In the genomic region with DNA sequence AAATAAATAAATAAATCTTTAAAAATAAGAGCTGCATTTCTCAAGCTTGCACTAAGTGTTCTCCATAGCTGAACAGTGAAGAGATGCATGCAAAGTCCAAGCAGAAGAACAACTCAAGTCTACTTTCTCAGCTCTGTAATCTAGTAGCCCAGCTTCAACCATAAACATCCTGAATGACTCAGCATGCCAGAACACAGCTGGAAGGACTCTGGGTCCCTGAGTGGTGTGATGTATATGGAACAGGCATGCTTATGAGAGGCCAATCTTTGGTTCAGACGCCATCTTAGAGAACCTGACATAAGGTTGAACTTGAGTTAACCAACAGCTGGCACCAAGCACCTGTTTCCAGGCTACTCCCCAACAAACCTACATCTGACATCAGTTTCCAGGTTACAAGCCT, we compare ENCODE assay signal across 23 mouse cellular contexts. TPM values are rescaled to one million over a fixed set of nuclear protein-coding genes. Genes with fewer than 3 reads are reported as not detected.
A peak's percentile ranks its signal among the peaks of the same experiment; 100 is the strongest.
DNase-seq lines count a peak whose midpoint lies in the region; ATAC-seq and TF ChIP-seq lines count a peak whose summit lies in the region.
"Had no signal": no experiment of that assay in that cellular context is flagged by ENCODE, and none has a peak within 500 bp of the region (broad histone marks: within the 10 kb centered on the region; RNA-seq: fewer than 3 reads in every experiment).

No protein-coding gene starts in this region.

- intact Hi-C loops in gastrocnemius, adult 2 months (cut with DNase I): no loop called here

- no peak for TF ChIP-seq CTCF in lung, embryonic 14.5 days (IDR thresholded peaks at IDR 0.05; ENCODE audit: low read depth)
- no peak for TF ChIP-seq CTCF in gastrocnemius, adult 2 months (IDR thresholded peaks at IDR 0.05)

- no peak overlapping the region for H3K4me2 ChIP-seq in lung, embryonic 14.5 days
- no peak overlapping the region for H3K4me2 ChIP-seq in liver, embryonic 11.5 days
- H3K4me2 ChIP-seq: embryonic facial prominence, embryonic 13.5 days; forebrain, embryonic 15.5 days; hindbrain, embryonic 15.5 days had no signal

- no peak overlapping the region for H3K9ac ChIP-seq in lung, embryonic 14.5 days
- no peak overlapping the region for H3K9ac ChIP-seq in liver, embryonic 11.5 days (ENCODE audit: low read depth, low read length)
- H3K9ac ChIP-seq: embryonic facial prominence, embryonic 13.5 days; forebrain, embryonic 15.5 days; hindbrain, embryonic 15.5 days had no signal

- H3K9me3 ChIP-seq in lung, embryonic 14.5 days (ENCODE audit: low read depth, low read length): no peaks in the 10 kb centered on the region
- no peaks in the 10 kb centered on the region for H3K9me3 ChIP-seq in liver, embryonic 11.5 days (ENCODE audit: control insufficient read depth, low read length)
- H3K9me3 ChIP-seq: embryonic facial prominence, embryonic 13.5 days; forebrain, embryonic 15.5 days; hindbrain, embryonic 15.5 days; midbrain, embryonic 10.5 days had no signal

- no peaks in the 10 kb centered on the region for H3K4me1 ChIP-seq in lung, embryonic 14.5 days (ENCODE audit: insufficient read depth)
- H3K4me1 ChIP-seq in liver, embryonic 11.5 days (replicated peaks; ENCODE audit: control insufficient read depth, insufficient read depth, low read length): no peaks in the 10 kb centered on the region
- H3K4me1 ChIP-seq: embryonic facial prominence, embryonic 13.5 days; forebrain, embryonic 15.5 days; hindbrain, embryonic 15.5 days; midbrain, embryonic 10.5 days had no signal

- no peak overlapping the region for H3K4me3 ChIP-seq in lung, embryonic 14.5 days (ENCODE audit: low read depth, low read length)
- H3K4me3 ChIP-seq in liver, embryonic 11.5 days (ENCODE audit: low read depth, low read length): no peak overlapping the region
- no peak overlapping the region for H3K4me3 ChIP-seq in gastrocnemius, adult 2 months
- H3K4me3 ChIP-seq: embryonic facial prominence, embryonic 13.5 days; forebrain, embryonic 15.5 days; hindbrain, embryonic 15.5 days; midbrain, embryonic 10.5 days had no signal

- no peaks in the 10 kb centered on the region for H3K36me3 ChIP-seq in lung, embryonic 14.5 days (ENCODE audit: insufficient read depth)
- no peaks in the 10 kb centered on the region for H3K36me3 ChIP-seq in liver, embryonic 11.5 days (ENCODE audit: control insufficient read depth, insufficient read depth, low read length)
- H3K36me3 ChIP-seq: embryonic facial prominence, embryonic 13.5 days; forebrain, embryonic 15.5 days; hindbrain, embryonic 15.5 days; midbrain, embryonic 10.5 days had no signal

- 39% methylated on average over 1 of the region's 1 CpGs for WGBS in lung, embryonic 14.5 days
- 29% methylated on average over 1 of the region's 1 CpGs for WGBS in liver, embryonic 11.5 days

- ATAC-seq in lung, embryonic 14.5 days (ENCODE audit: insufficient read depth): no peak; the same call in 1 of the 2 replicates
- ATAC-seq in liver, embryonic 11.5 days (replicated peaks; ENCODE audit: low FRiP score): peak; percentile 75
- peak; percentile 56 for ATAC-seq in megakaryocyte-erythroid progenitor cell, adult 5-6 weeks (replicated peaks; ENCODE audit: low FRiP score, low TSS enrichment, poor library complexity, severe bottlenecking)
- ATAC-seq: activated CD4-positive, CD25-positive, alpha-beta regulatory T cell, adult 4 months; forebrain, embryonic 15.5 days had no signal

- no peaks in the 10 kb centered on the region for H3K27me3 ChIP-seq in lung, embryonic 14.5 days (ENCODE audit: insufficient read depth, low read length)
- no peaks in the 10 kb centered on the region for H3K27me3 ChIP-seq in liver, embryonic 11.5 days (replicated peaks; ENCODE audit: control insufficient read depth, insufficient read depth, low read length)
- H3K27me3 ChIP-seq: embryonic facial prominence, embryonic 13.5 days; forebrain, embryonic 15.5 days; hindbrain, embryonic 15.5 days had no signal

- DNase-seq in lung, embryonic 14.5 days: peak; percentile 22
- DNase-seq in lung, postnatal 10 days: no peak
- DNase-seq in NIH3T3 (ENCODE audit: low read depth): peak; percentile 40
- DNase-seq in liver, embryonic 11.5 days (ENCODE audit: low spot score): no peak
- no peak for DNase-seq in gastrocnemius, adult 2 months
- DNase-seq in gastrocnemius, postnatal 4 days (ENCODE audit: low spot score in 2 of 2): no peak
- DNase-seq: adrenal gland, postnatal 14 days; cerebellum, adult 11 months; cerebellum, postnatal 10 days; gastrocnemius, postnatal 36 days; heart, postnatal 36 days; kidney, adult 11 months; layer of hippocampus, postnatal 36 days; retina, postnatal 1 day; right cerebral cortex, postnatal 4 days; thymus, postnatal 25 days had no signal

- no peak overlapping the region for H3K27ac ChIP-seq in lung, embryonic 14.5 days (ENCODE audit: low read depth)
- no peak overlapping the region for H3K27ac ChIP-seq in liver, embryonic 11.5 days (ENCODE audit: low read depth, low read length)
- H3K27ac ChIP-seq in gastrocnemius, adult 2 months: no peak overlapping the region
- H3K27ac ChIP-seq: embryonic facial prominence, embryonic 13.5 days; forebrain, embryonic 15.5 days; hindbrain, embryonic 15.5 days; kidney, postnatal 0 days; midbrain, embryonic 10.5 days had no signal

RNA-seq across cellular contexts. Expression of a gene that starts 58.4 kb away (rescaled TPM):
- polyA plus RNA-seq in lung, embryonic 14.5 days (2014; fragmentation: Nextera tagmentation; extraction: Ambion mirVana): 76.3 and 78.6 TPM in 2 replicates
- polyA plus RNA-seq in liver, embryonic 11.5 days (2014; fragmentation: Nextera tagmentation; extraction: Ambion mirVana): 367 and 406 TPM in 2 replicates
- 293 and 359 TPM in 2 replicates for total RNA-seq in megakaryocyte-erythroid progenitor cell, adult 5-6 weeks (2014; fragmentation: Nextera tagmentation)
- 158 and 161 TPM in 2 replicates for total RNA-seq in megakaryocyte-erythroid progenitor cell, adult 5-6 weeks (2017)
- total RNA-seq in gastrocnemius, adult 2 months (2021): 10 to 100 TPM; 34.3 to 48.7 TPM
- total RNA-seq in gastrocnemius, postnatal 4 days (2021): 10 to 100 TPM; 38.9 to 43.2 TPM

Comparison
In these comparisons a context has a peak if more than half of its experiments do, and no peak if none do; other contexts are left out.
1. DNase-seq: peak in lung, embryonic 14.5 days (single experiment) and NIH3T3 (single experiment); none in lung, postnatal 10 days (single experiment), liver, embryonic 11.5 days (single experiment), gastrocnemius, adult 2 months (single experiment) and gastrocnemius, postnatal 4 days (0 of 2).